Mouse (Mus musculus) liver, postnatal 0 days (tissue): Measurements from ENCODE around the gene Prkca.

Source experiments
- CTCF ChIP-seq: sonication (generic); IDR thresholded peaks from 2 replicates; pipeline ENCODE4 v1.5.1; 2016; ENCODE audit warnings: antibody characterized with exemption, low read depth
- EP300 ChIP-seq: IDR thresholded peaks from 2 replicates; pipeline ENCODE4 v1.6.1; 2016; ENCODE audit warnings: antibody characterized with exemption, low read depth, mild to moderate bottlenecking

DNA sequence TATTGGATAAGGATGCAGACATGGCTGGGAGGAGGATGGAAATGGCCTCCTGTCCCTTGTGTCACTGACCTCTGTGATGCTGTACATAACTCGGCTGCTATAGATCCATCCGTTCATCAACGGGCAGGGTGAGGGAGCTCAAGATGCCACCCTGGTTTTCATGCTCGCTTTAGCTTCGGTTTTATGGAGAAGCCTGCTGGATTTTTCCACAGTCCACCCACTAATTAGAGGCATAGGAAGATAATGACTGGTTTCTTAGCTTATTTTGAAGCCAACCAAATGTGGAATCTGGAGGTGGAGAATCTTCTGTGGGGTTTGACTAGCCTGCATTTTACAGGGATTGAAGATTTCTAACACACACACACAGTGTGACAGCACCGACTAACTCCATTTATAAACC lies 286.6 kb downstream of the Prkca start:
- TF ChIP-seq CTCF (no peak), EP300 (no peak)
